8 mouse cellular contexts compared by ENCODE assay signal in genomic region chr10:79613578-79614304, GRCm38 (mm10). TPM values are rescaled to one million over a fixed set of nuclear protein-coding genes. Genes with fewer than 3 reads are reported as not detected.
DNase-seq lines count a peak whose midpoint lies in the region; ATAC-seq lines count a peak whose summit lies in the region.

TSS of gene C2cd4c (minus strand) at chr10:79614025.

- peak; percentile 92 for ATAC-seq in intestine, embryonic 15.5 days

- peak within 1 kb of the TSS; percentile 59 for H3K4me3 ChIP-seq in intestine, embryonic 15.5 days (replicated peaks)
- peak within 1 kb of the TSS; percentile 89 for H3K4me3 ChIP-seq in megakaryocyte, embryonic 14.5 days (replicated peaks)

- peaks cover 23% of the 10 kb centered on the region for H3K27me3 ChIP-seq in intestine, embryonic 15.5 days (replicated peaks)
- peaks cover 82% of the 10 kb centered on the region for H3K27me3 ChIP-seq in megakaryocyte, embryonic 14.5 days (replicated peaks)

- H3K9ac ChIP-seq in intestine, embryonic 15.5 days: peak within 1 kb of the TSS; percentile 56

- no peaks in the 10 kb centered on the region for H3K9me3 ChIP-seq in intestine, embryonic 15.5 days
- peaks cover 9% of the 10 kb centered on the region; the same call in 1 of the 2 replicates for H3K9me3 ChIP-seq in megakaryocyte, embryonic 14.5 days

- H3K4me2 ChIP-seq in intestine, embryonic 15.5 days (replicated peaks): peak within 1 kb of the TSS; percentile 98

- 1% methylated on average over 60 of the region's 60 CpGs for whole genome bisulfite sequencing in intestine, embryonic 15.5 days

- intact Hi-C loops in left cerebral cortex, postnatal 14 days (cut with DNase I): no loop called here

- no peak within 1 kb of the TSS for H3K27ac ChIP-seq in intestine, embryonic 15.5 days

- peak; percentile 93 for DNase-seq in heart, adult 11 months
- DNase-seq in heart, adult 8-10 months (ENCODE audit: low spot score): no peak
- peak; percentile 86 to 89 for DNase-seq in cerebellum, postnatal 10 days
- peak; percentile 60 to 62 for DNase-seq in frontal cortex, postnatal 14 days (ENCODE audit: low spot score in 2 of 2)
- peak; percentile 63 to 73 for DNase-seq in left cerebral cortex, postnatal 14 days (ENCODE audit: low spot score in 2 of 2)
- peak; percentile 64 to 71 for DNase-seq in right cerebral cortex, postnatal 36 days (ENCODE audit: low spot score in 2 of 2)

- H3K36me3 ChIP-seq in intestine, embryonic 15.5 days: no peaks in the 10 kb centered on the region
- no peaks in the 10 kb centered on the region for H3K36me3 ChIP-seq in megakaryocyte, embryonic 14.5 days (replicated peaks; ENCODE audit: low read length)

- peaks cover 26% of the 10 kb centered on the region for H3K4me1 ChIP-seq in intestine, embryonic 15.5 days (replicated peaks)
- H3K4me1 ChIP-seq in megakaryocyte, embryonic 14.5 days: peaks cover 24% of the 10 kb centered on the region

RNA-seq across cellular contexts. Expression of gene C2cd4c, which starts in this region (rescaled TPM):
- under 1 TPM in 1 of 4 experiments, not detected in 3; 0.16 TPM for total RNA-seq in heart, adult 8-10 months (2022)
- 0.05 and 0.06 TPM in 2 replicates for polyA plus RNA-seq in intestine, embryonic 15.5 days (2015; fragmentation: Nextera tagmentation; extraction: Ambion mirVana)
- total RNA-seq in left cerebral cortex, postnatal 14 days (2021): 10 to 100 TPM; 14.2 to 15.1 TPM
- polyA plus RNA-seq in megakaryocyte, embryonic 14.5 days (2012; ENCODE audit: insufficient read depth, low replicate concordance): not detected in 2 replicates

Comparison
In these comparisons a context has a peak if more than half of its experiments do, and no peak if none do; other contexts are left out.
1. RNA of gene C2cd4c (total RNA-seq): 14.2 to 15.1 TPM in left cerebral cortex, postnatal 14 days; 0.16 TPM in heart, adult 8-10 months; every median in the first group is over 10 times any median in the second.
2. Peak in ATAC-seq, H3K4me3 ChIP-seq, H3K9ac ChIP-seq and H3K4me2 ChIP-seq in intestine, embryonic 15.5 days; RNA of the gene not detected or under 1 TPM.